Mouse (Mus musculus) midbrain, embryonic 16.5 days (tissue): ENCODE measurements around the gene Ptprt. TPM values are rescaled to one million over a fixed set of nuclear protein-coding genes. Genes with fewer than 3 reads are reported as not detected.

Experiments
- ATAC-seq: fragments of 200-750 bp; cut with Nextera tagmentation; 2 replicates; pipeline ENCODE4 v1.8.0; 2017; ENCODE audit warnings: moderate TSS enrichment
- H3K27ac ChIP-seq: fragments of 300-500 bp; sonication (generic); 2 replicates; pipeline ENCODE4 v1.5.1; 2014; ENCODE audit warnings: mild to moderate bottlenecking, low read length, mixed read lengths
- H3K27me3 ChIP-seq: fragments of 300-500 bp; sonication (generic); 2 replicates; pipeline ENCODE4 v1.6.1; 2014; ENCODE audit warnings: low read depth, low read length, mixed read lengths; ENCODE audit not compliant: control insufficient read depth, insufficient read depth
- H3K36me3 ChIP-seq: fragments of 300-500 bp; sonication (generic); 2 replicates; pipeline ENCODE4 v1.6.1; 2014; ENCODE audit warnings: mild to moderate bottlenecking, low read length, moderate library complexity, mixed read lengths; ENCODE audit not compliant: control insufficient read depth, insufficient read depth
- H3K4me1 ChIP-seq: fragments of 300-500 bp; sonication (generic); 2 replicates; pipeline ENCODE4 v1.6.1; 2014; ENCODE audit warnings: mild to moderate bottlenecking, low read length, mixed read lengths; ENCODE audit not compliant: control insufficient read depth, insufficient read depth
- H3K4me2 ChIP-seq: fragments of 300-500 bp; sonication (generic); 2 replicates; pipeline ENCODE4 v1.6.1; 2014; ENCODE audit warnings: mild to moderate bottlenecking, low read length, mixed read lengths
- H3K4me3 ChIP-seq: fragments of 300-500 bp; sonication (generic); 2 replicates; pipeline ENCODE4 v1.5.1; 2014; ENCODE audit warnings: low read depth, mild to moderate bottlenecking, low read length, moderate library complexity, mixed read lengths
- H3K9ac ChIP-seq: fragments of 300-500 bp; sonication (generic); 2 replicates; pipeline ENCODE4 v1.6.1; 2014; ENCODE audit warnings: low read depth, low read length, mixed read lengths
- H3K9me3 ChIP-seq: fragments of 300-500 bp; sonication (generic); replicated peaks from 2 replicates; pipeline ENCODE4 v1.6.1; 2014; ENCODE audit warnings: mild to moderate bottlenecking, low read length, mixed read lengths; ENCODE audit not compliant: control insufficient read depth, poor library complexity, severe bottlenecking
- whole genome bisulfite sequencing: fragments of 180-500 bp; shearing (Covaris S2); extraction: QIAGEN DNeasy Blood & Tissue Kit; methylation state at CpG from one replicate; pipeline ENCODE4 v1.1.7; 2014; 5-methylcytosine and 5-hydroxymethylcytosine counted together
- polyA plus RNA-seq: library from polyadenylated mRNA; unstranded; fragments of >200 nt; fragmentation: Nextera tagmentation; extraction: Ambion mirVana; gene quantifications from 2 replicates; pipeline ENCODE4 v1.2.1, GENCODE M21; 2015

The Ptprt gene
- polyA plus RNA-seq, 1 experiment from 2014 or later = 12.4 TPM

GRCm38 (mm10) chr2:162504850-162505249 is 156.1 kb downstream of the Ptprt start:
- Histone ChIP-seq H3K36me3 (no peaks in the 10 kb centered on the region), H3K4me1 (no peaks in the 10 kb centered on the region), H3K27me3 (no peaks in the 10 kb centered on the region), H3K4me3 (no peak overlapping the region), H3K9ac (no peak overlapping the region), H3K9me3 (no peaks in the 10 kb centered on the region), H3K4me2 (no peak overlapping the region), H3K27ac (no peak overlapping the region)
- ATAC-seq = no peak
- WGBS = 58% methylated on average over 4 of the region's 4 CpGs

GRCm38 (mm10) chr2:162499501-162499915 is 161.4 kb downstream of the Ptprt start:
- H3K4me1 ChIP-seq = no peaks in the 10 kb centered on the region
- H3K4me3 ChIP-seq = no peak overlapping the region
- no peaks in the 10 kb centered on the region for H3K9me3 ChIP-seq
- no peaks in the 10 kb centered on the region for H3K36me3 ChIP-seq
- H3K27me3 ChIP-seq = no peaks in the 10 kb centered on the region
- WGBS = 81% methylated on average over 9 of the region's 9 CpGs
- no peak overlapping the region for H3K9ac ChIP-seq
- ATAC-seq = no peak
- H3K27ac ChIP-seq = no peak overlapping the region
- H3K4me2 ChIP-seq = no peak overlapping the region

DNA sequence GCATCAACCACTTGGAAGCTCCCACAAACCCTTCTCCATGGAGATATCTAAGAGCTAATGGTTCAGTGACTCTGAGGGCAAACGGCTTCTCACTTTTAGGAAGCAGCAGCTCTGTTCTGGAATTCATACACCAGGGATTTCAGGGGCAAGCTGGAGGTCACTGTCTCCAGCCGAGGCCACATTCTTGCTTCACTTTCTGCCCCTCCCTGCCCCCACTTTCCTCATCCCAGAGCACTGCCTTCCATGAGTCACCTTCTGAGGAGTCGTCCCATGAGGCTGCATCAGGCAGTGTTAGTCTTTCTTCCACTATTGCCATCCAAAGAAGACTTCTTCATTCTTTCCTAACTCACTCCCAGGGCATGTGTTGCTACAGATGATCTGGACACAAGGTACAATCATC is 162.8 kb downstream of the Ptprt start:
- no peak overlapping the region for H3K4me2 ChIP-seq
- no peaks in the 10 kb centered on the region for H3K9me3 ChIP-seq
- no peaks in the 10 kb centered on the region for H3K36me3 ChIP-seq
- H3K9ac ChIP-seq = no peak overlapping the region
- no peak for ATAC-seq
- no peaks in the 10 kb centered on the region for H3K27me3 ChIP-seq
- H3K4me1 ChIP-seq = no peaks in the 10 kb centered on the region
- no peak overlapping the region for H3K27ac ChIP-seq
- 57% methylated on average over 3 of the region's 3 CpGs for WGBS
- H3K4me3 ChIP-seq = no peak overlapping the region

DNA sequence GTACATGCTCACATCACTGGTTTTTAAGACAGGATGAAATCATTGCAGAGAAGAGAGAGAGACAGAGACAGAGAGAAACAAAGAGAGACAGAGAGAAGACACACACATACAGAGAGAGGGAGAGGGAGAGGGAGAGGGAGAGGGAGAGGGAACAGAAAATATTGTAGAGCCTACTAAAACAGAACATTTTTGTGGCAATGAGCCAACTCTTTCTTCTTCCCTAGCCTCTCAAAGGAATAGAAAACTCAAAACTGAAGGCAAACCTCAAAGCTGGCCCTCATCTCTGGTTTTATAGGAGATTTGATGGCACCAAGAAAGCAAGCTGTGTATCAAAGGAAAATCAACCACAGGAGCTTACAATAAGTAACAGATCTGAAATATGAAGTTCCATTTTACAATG is 176.9 kb downstream of the Ptprt start:
- Histone ChIP-seq H3K27me3 (no peaks in the 10 kb centered on the region), H3K9me3 (no peaks in the 10 kb centered on the region), H3K36me3 (no peaks in the 10 kb centered on the region), H3K9ac (no peak overlapping the region), H3K4me3 (no peak overlapping the region), H3K4me2 (no peak overlapping the region), H3K4me1 (peaks cover 3% of the 10 kb centered on the region; the same call in 1 of the 2 replicates), H3K27ac (no peak overlapping the region)
- ATAC-seq = no peak

GRCm38 (mm10) chr2:162443106-162443505 is 217.8 kb downstream of the Ptprt start:
- H3K9me3 ChIP-seq = no peaks in the 10 kb centered on the region
- no peaks in the 10 kb centered on the region for H3K4me1 ChIP-seq
- no peaks in the 10 kb centered on the region for H3K36me3 ChIP-seq
- H3K27ac ChIP-seq = no peak overlapping the region
- WGBS = 76% methylated on average over 1 of the region's 1 CpGs
- ATAC-seq = no peak
- H3K27me3 ChIP-seq = no peaks in the 10 kb centered on the region
- H3K9ac ChIP-seq = no peak overlapping the region
- H3K4me3 ChIP-seq = no peak overlapping the region
- no peak overlapping the region for H3K4me2 ChIP-seq

- 96% methylated on average over 3 of the region's 3 CpGs for WGBS
Measured at GRCm38 (mm10) chr2:162436646-162437045, 224.3 kb downstream of the Ptprt start.

GRCm38 (mm10) chr2:162430171-162430570 is 230.8 kb downstream of the Ptprt start:
- WGBS = 71% methylated on average over 7 of the region's 7 CpGs
- no peak for ATAC-seq
- no peak overlapping the region for H3K4me3 ChIP-seq
- no peaks in the 10 kb centered on the region for H3K27me3 ChIP-seq
- no peaks in the 10 kb centered on the region for H3K4me1 ChIP-seq
- H3K36me3 ChIP-seq = no peaks in the 10 kb centered on the region
- no peaks in the 10 kb centered on the region for H3K9me3 ChIP-seq
- H3K27ac ChIP-seq = no peak overlapping the region
- H3K4me2 ChIP-seq = no peak overlapping the region
- H3K9ac ChIP-seq = no peak overlapping the region

More at GRCm38 (mm10) chr2:162436646-162437045, 224.3 kb downstream of the Ptprt start:
- Histone ChIP-seq H3K36me3 (no peaks in the 10 kb centered on the region), H3K27me3 (no peaks in the 10 kb centered on the region), H3K4me1 (no peaks in the 10 kb centered on the region), H3K9me3 (no peaks in the 10 kb centered on the region), H3K4me3 (no peak overlapping the region), H3K9ac (no peak overlapping the region), H3K4me2 (no peak overlapping the region), H3K27ac (no peak overlapping the region)
- no peak for ATAC-seq

- H3K9ac ChIP-seq = no peak overlapping the region
- peak; percentile 86 for ATAC-seq
- H3K9me3 ChIP-seq = no peaks in the 10 kb centered on the region
- no peaks in the 10 kb centered on the region for H3K36me3 ChIP-seq
- H3K4me2 ChIP-seq = no peak overlapping the region
- H3K4me3 ChIP-seq = no peak overlapping the region
- WGBS = 51% methylated on average over 8 of the region's 8 CpGs
- H3K4me1 ChIP-seq = no peaks in the 10 kb centered on the region
- H3K27ac ChIP-seq = peak overlapping the region; percentile 40
- no peaks in the 10 kb centered on the region; the same call in 1 of the 2 replicates for H3K27me3 ChIP-seq
Measured at GRCm38 (mm10) chr2:162426114-162426513, 234.8 kb downstream of the Ptprt start.

DNA sequence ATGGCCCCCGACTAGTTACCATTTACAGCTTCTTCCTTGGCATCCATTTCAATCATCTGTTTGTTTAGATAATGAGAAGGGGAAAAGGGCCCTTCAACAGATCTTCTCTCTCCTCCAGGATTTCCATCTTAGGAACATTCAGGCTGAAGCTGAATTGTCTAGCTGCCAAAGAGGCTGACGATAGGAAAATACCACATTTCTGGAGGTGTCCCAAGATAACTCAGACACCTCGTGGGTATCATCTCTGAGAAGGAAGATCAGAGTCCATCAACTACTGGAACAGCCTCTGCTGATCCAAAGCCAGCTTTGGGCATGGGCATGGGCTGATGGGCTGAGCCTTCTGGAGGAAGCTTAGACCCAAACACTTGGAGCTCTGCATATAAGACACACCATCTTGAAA is 242.8 kb downstream of the Ptprt start:
- Histone ChIP-seq H3K9me3 (no peaks in the 10 kb centered on the region), H3K27ac (no peak overlapping the region), H3K4me2 (no peak overlapping the region), H3K9ac (no peak overlapping the region), H3K27me3 (no peaks in the 10 kb centered on the region; the same call in 1 of the 2 replicates), H3K4me3 (no peak overlapping the region), H3K36me3 (no peaks in the 10 kb centered on the region), H3K4me1 (0 out of 2 replicates have a peak, but pooled peaks cover 2% of the 10 kb centered on the region)
- 74% methylated on average over 3 of the region's 3 CpGs for WGBS
- ATAC-seq = no peak
